Mouse (Mus musculus) layer of hippocampus, postnatal 10 days (tissue): ENCODE results near the gene Olfr887. TPM values are rescaled to one million over a fixed set of nuclear protein-coding genes. Genes with fewer than 3 reads are reported as not detected.

Experiments used
- DNase-seq, 2 experiments: peaks; one replicate each; pipeline ENCODE4 v3.0.0; 2021; ENCODE audit warnings: low spot score in 2 of 2
- long read RNA-seq: library from polyadenylated mRNA; stranded (forward); transcript quantifications from one replicate; pipeline ENCODE4 v2.0.0, GENCODE M21; 2023
- total RNA-seq, 2 experiments: library from RNA; stranded (reverse); gene quantifications; 2 replicates each; pipeline ENCODE4 v1.2.3; 2021

The Olfr887 gene
- total RNA-seq = not detected
- long read RNA-seq = 0 reads

GRCm38 (mm10) chr9:38083772-38084171 is at the start of gene Olfr887:
TSS of gene Olfr887 (plus strand) at chr9:38084072.
- DNase-seq = no peak

DNA sequence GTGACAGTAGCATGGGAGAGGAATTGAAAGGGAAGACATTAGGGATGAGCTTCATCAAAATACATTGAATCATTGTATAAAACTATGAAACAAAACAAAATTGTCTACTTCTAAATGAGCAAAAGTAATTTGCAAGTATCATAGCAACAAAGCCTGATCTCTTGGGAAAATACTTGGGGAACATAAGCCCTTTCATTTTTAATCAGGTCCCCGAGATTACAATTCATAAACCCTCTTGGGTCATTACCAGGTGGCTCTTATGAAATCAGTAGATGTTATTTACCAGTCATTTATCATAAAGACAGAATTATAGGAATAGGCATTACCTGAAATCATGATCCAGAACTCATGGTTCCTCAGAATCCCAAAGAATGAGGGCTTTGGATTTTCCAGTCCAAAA is 37.6 kb upstream of the Olfr887 start, which contains the start of gene Olfr884:
Olfr884 (plus strand) TSS at position 301 of the 400 bp plus-strand sequence.
- no peak for DNase-seq

GRCm38 (mm10) chr9:38061022-38061421 is 22.9 kb upstream of the Olfr887 start, which contains the start of gene Olfr885:
TSS of gene Olfr885 (plus strand) at chr9:38061322.
- DNase-seq = no peak

DNA sequence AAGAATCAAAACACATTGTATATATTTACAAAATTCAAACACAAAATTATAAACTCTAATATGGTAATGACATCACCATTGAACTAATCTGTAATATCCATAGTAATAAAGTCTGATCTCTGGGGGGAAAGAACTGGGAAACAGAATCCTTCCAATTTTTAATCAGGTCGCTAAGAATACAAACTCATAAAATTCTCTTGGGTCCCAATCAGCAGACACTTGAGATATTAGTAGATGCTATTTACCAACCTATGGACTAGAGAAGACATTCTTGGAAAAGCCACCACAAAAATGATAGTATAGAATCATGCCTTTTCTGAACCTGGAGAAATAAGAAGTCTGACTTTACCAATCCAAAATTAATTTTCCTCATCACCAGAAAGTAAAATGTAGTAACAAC is 24.0 kb downstream of the Olfr887 start, which contains the start of gene Olfr888:
Olfr888 (plus strand) TSS at position 301 of the 400 bp plus-strand sequence.
- DNase-seq = no peak

DNA sequence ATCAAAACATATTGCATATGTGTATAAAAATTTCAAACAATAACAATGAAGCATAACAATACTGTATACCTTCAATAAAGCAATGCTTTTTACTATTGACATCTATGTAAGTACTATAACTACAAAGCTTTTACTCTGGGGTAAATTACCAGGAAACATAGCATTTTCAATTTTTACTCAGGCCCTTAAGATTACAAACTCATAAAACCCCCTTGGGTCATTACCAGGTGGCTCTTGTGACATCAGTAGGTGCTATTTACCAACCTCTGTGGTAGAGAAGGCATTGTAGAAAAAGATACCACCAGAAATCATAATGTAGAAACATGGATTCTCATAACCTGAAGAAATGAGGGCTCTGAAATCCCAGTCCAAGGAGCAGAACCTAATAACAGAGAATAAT is 31.0 kb downstream of the Olfr887 start, which contains the start of gene Olfr889:
Olfr889 (plus strand) TSS at position 301 of the 400 bp plus-strand sequence.
- no peak for DNase-seq

Other genes with a start within 250 kb of the Olfr887 start
- gene Olfr877, start 229.8 kb upstream of the Olfr887 start, total RNA-seq = not detected
- gene Olfr145, start 187.3 kb upstream of the Olfr887 start, total RNA-seq = not detected
- not detected for gene Olfr878, start 166.2 kb upstream of the Olfr887 start, total RNA-seq
- gene Olfr881, start 92.2 kb upstream of the Olfr887 start, total RNA-seq = not detected
- not detected for gene Olfr883, start 58.3 kb upstream of the Olfr887 start, total RNA-seq
- gene Olfr884, start 37.5 kb upstream of the Olfr887 start, total RNA-seq = not detected
- gene Olfr885, start 22.8 kb upstream of the Olfr887 start, total RNA-seq = not detected
- not detected for gene Olfr888, start 24.1 kb downstream of the Olfr887 start, total RNA-seq
- not detected for gene Olfr889, start 31.1 kb downstream of the Olfr887 start, total RNA-seq
- gene Olfr890, start 58.4 kb downstream of the Olfr887 start, total RNA-seq = not detected
- not detected for gene Olfr891, start 96.7 kb downstream of the Olfr887 start, total RNA-seq
- gene Olfr893, start 124.3 kb downstream of the Olfr887 start, total RNA-seq = not detected
- gene Olfr894, start 134.0 kb downstream of the Olfr887 start, total RNA-seq = not detected
- not detected for gene Olfr143, start 168.7 kb downstream of the Olfr887 start, total RNA-seq
- not detected for gene Olfr895, start 183.8 kb downstream of the Olfr887 start, total RNA-seq
- not detected for gene Olfr896-ps1, start 207.0 kb downstream of the Olfr887 start, total RNA-seq
- gene Olfr25, start 245.0 kb downstream of the Olfr887 start, total RNA-seq = not detected